Mouse (Mus musculus) spleen, adult 18-20 months (tissue): ENCODE results near the gene Tex14.
A peak's percentile ranks its signal among the peaks of the same experiment; 100 is the strongest.

Experiments
- DNase-seq, 2 experiments: peaks; one replicate each; pipeline ENCODE4 v3.0.0; 2022; ENCODE audit warnings: mixed read lengths in 2 of 2

The Tex14 gene

GRCm38 (mm10) chr11:87592713-87593598 lies 188.1 kb downstream of the Tex14 start:
- no peak for DNase-seq

- peak; percentile 59 to 61 for DNase-seq
Measured at GRCm38 (mm10) chr11:87595327-87595841, 190.5 kb downstream of the Tex14 start.

GRCm38 (mm10) chr11:87595976-87596375 lies 191.1 kb downstream of the Tex14 start:
- no peak for DNase-seq

GRCm38 (mm10) chr11:87596492-87596891 lies 191.6 kb downstream of the Tex14 start:
- no peak for DNase-seq

- DNase-seq, result no peak
Measured at GRCm38 (mm10) chr11:87597061-87597460, 192.2 kb downstream of the Tex14 start.

- no peak for DNase-seq
Measured at GRCm38 (mm10) chr11:87599395-87600089, 194.7 kb downstream of the Tex14 start.

- DNase-seq, result no peak
Measured at GRCm38 (mm10) chr11:87600322-87600853, 195.5 kb downstream of the Tex14 start.

GRCm38 (mm10) chr11:87602234-87602633 lies 197.4 kb downstream of the Tex14 start:
- no peak for DNase-seq

- no peak for DNase-seq
Measured at GRCm38 (mm10) chr11:87603571-87603970, 198.7 kb downstream of the Tex14 start.
